Mouse (Mus musculus): ENCODE results near the gene Pamr1. TPM values are rescaled to one million over a fixed set of nuclear protein-coding genes. Genes with fewer than 3 reads are reported as not detected.

Gene Pamr1
- total RNA-seq (2022), result 1 to 10 TPM; 1.3 to 3.3 (median 2.1) TPM

DNA sequence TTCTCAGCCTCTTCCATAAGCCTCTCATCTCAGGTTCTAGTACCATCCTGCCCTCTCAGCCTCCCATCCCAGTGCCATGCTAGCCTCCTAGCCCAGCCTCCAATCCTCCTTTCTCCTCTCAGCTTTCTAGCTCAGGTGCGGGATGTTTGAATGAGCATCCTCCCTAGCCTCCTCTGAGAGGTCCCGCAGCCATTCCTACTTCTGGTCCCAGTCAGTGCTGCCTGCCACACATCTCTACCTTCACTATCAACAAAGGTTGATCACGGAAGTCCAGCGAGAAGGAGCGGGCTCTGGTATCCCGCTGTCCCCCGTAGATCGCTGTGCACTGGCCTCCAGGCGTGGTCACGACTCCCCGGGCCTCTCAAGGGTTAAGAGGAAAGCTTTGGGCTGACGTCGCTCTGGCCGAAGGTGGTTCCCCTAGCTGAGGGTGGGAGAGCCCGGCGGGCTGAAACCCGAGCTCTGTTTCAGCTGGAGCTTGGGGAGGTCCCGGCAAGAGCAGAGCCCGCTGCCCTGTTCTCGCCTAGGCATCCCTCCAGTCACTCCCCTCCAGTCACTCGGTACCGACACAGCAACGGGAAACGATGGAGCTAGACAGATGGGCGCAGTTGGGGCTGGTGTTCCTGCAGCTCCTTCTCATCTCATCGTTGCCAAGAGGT lies at the start of gene Pamr1:
Pamr1 (plus strand) TSS at position 402 of the 656 bp plus-strand sequence.
- no peak for DNase-seq

DNA sequence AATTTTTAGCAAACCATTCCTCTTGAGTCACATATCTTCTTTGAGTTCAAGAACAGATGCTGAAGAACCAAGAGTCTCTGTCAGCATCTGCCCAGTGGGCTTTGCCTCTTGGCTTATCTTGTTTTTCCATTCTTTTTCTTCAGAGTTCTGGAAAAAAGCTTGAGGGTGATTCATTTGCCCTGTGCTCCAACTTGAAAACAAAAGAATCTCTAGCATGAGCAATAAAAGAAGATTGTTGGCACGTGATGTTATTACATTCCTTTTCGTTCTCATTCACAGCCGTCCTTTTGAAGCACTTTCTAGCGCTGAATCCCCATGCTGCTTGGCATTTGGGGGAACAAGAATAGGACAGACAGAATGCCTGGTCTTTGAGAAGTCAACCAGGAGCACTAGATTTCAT lies 42.2 kb upstream of the Pamr1 start:
- no peak for DNase-seq

DNA sequence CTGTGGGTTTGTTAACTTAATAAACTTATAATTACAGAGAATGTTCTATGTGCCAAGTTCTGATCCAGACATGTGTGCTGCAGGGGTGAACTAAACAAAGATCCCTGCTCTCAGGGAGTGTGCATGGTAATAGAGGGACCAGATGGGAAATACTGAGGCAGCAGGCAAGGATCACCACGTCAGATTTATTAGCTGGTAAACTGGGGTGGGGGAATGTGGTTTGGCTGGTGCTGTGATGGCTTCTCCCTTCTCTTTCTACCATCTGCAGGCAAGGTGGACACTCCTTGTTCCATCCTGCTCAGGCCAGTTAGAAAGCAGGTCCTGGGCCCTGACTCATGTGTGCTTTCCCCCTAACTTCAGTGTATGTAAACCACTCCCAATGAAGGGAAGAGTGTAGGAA lies 41.7 kb upstream of the Pamr1 start:
- DNase-seq, result no peak

DNA sequence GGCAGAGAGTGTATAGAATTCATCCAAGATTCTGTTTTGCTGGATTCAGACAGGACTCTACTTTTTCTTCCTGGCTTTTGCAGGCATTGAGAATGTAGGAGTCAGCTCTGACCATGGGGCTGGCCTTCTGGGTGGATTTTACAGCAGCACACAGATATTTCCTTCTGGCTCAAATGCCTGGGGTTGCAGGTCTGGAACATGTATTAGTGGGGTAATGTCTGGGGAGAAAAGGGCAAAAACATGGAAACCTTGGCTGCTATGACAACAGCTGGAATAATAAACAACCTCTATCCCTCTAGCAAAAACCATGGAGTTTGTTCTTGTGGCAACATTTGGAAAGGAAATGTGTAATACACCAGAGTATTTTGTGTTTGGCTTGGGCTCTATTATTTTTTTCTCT lies 29.9 kb upstream of the Pamr1 start:
- DNase-seq, result no peak

DNA sequence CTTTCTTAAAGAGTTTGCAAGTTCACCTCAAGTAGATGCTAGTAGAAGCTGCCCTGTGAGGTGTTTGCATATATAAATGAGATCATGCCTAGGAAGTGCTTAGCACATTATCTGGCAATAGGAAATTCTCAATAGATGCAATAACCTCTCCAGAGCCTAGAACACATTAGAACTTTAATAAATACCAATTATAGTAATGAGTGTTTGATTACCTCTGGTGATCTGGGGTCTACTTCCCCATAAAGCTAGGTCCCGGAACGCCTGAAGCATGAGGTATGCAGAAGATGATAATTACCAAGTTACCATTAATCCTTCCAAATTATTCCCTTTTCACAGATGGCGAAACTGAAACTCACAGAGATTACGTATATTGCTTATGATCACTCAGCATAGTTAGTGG lies 22.2 kb upstream of the Pamr1 start:
- DNase-seq, result no peak

DNA sequence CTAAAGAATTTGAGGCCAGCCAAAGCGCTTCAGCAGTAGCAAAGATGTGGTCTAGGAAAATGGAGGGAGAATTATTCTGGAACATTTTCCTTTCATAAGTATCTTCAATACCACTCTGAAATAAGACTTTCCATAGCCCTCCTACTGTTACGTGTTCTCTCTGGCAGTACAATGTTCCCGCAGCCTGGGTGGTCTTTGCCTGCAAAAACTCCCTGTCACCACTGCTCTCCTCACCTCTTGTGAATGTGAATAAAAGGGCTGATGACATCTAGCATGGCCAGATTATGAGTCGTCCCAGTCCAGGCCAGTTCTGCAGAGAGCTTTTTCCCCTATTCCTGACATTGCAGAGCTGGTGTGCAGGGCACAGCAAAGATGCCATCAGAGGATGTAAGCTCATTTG lies 16.4 kb upstream of the Pamr1 start:
- no peak for DNase-seq

DNA sequence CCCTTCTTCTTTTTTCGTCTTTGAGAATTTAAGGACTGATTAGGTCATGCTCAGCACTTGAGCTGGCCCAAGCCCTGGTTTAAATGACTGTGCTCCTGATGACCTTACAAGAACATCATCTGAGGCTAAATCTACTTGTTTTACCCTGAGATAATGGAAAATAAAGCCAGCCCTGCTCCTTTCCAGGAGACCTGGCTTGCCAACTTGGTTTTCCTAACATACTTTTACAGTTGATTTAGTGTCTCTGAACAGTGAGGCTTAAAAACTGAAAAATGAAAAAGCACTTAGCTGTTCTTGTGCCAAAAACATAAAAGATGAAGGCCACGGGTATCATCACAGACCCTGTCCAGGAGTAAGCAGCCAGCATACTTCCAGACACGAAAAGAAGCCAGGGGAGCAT lies 13.0 kb upstream of the Pamr1 start:
- DNase-seq, result no peak

DNA sequence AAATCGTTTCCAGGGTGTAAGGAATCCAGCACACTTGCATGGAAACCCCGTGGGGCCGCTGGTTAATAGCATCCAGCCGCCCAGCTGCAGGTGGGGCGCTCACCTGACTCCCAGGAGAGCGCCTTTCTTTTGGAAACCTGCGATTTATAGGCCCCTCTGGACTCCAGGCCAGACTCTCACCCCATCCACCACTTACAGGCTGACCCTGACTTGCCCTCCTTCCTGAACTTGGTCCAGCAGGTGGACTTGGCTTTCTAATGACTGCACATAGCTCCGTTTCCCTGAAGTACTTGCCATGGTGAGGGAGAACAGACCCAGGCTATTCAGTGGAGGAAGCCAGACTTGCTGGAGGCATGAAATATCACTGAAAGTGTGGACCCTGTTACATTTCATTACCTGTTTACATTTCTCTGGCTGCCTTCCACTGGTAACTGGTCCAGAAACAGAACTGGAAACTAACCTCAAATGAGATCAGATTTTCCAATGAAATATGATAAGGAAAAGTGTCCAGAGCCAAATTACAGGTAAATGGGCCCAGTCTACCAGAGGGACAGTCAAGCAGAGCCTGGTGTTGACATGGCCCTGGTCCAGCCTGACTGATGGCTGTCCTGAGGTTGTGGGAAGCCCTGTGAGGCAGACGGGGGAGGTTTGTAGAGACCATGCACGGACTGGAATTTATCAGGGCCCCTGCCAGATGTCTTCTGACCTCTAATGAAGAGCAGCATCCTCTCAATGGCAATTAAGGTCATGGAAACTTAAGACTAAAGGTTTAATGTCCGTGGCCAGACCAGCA lies 9.2 kb upstream of the Pamr1 start:
- no peak for DNase-seq

DNA sequence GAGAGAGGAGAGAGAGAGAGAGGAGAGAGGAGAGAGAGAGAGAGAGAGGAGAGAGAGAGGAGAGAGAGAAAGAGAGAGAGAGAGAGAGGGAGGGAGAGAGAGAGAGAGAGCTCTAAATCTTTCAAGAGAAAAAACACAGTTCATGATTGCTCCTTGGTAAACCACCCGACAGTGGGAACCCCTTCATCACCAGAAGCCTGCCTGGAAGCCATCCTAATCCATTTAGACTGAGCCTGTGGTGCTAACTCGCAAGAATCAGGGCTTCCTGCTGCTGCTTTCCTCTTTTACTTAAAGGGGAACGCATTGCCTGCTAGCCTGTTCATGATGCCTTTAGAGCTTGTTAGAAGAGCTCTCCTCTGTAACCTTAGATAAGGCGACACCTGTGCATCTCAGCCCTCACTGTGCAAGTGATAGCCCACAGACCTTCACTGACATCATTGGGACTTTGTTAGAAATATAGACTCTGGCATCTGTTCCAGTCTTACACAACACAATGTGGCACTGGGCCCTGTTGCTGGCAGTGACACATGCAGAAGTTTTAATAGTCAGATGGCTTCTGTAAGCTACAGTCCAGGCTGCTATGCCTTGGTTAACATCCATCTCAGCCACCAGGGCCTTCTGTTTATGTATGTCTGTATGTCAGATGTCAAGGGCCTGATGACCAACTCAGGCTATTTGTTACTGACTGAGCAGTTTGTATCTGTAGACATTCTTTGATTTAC lies 8.2 kb upstream of the Pamr1 start:
- DNase-seq, result no peak

DNA sequence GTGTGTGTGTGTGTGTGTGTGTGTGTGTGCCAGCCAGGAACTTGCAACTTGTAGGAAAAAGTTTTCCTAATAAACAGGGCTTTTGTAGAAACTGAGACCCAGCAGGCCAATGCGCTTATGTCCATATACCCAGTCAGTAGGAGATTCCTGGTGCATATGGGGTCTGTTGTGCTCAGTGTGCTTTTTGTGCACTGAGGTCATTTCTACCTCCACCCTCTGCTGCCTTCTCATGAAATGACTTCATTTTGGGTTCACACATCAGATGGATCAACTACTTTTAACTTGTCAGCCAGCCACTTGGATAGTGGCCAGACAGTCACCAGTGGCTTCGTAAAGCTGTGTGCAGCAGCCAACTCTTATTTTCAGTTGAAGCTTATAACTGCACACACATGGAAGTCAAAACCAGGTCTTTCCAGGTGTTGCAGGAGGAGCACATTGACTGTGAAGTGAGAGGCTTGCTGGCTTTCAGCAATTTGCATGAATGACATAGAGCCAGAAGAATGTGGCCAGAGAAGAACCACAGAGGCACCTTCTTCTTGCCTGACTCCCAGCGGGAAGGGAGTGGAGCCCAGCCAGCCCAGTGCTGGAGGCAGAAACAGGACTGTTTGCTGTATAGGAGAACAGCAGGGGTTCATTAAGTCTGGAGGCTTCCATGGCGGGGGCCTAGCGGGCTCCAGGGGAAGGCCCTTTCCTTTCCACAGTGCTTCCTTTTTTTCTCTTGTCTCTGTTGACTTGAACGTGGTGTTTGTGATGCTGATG lies 5.7 kb upstream of the Pamr1 start:
- DNase-seq, result no peak

DNA sequence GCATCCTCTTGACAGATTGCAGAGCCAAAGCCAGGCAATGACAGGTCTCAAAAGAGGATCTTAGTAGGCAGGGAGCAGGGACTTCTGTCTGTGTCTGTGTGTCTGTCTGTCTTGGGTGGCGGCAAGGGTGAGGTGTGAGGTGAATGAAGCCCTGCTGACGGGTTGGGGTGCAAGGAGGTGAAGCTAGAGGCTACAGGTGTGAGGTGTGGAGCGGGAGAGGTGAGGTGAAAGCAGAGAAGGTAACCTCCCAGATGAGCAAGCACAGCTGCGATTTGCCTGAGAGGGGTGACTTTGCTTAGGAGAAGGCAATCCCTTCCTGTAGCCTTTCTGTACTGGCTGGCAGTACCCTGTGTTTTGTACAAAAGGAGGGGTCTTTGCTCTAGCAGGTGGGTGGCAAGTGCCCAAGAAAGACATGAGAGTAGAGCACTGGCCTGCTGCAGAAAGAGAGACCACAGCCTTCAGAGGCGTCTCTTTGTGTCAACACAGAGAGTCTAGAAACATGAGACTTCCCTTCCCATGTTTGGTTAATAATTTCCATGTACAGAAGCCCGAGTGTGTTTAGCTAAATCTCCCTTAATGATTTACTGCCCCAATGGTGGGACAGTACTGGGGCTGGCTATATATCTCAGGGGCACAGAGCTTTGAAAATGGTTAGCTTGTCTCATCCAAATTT lies 1.2 kb downstream of the Pamr1 start:
- no peak for DNase-seq

DNA sequence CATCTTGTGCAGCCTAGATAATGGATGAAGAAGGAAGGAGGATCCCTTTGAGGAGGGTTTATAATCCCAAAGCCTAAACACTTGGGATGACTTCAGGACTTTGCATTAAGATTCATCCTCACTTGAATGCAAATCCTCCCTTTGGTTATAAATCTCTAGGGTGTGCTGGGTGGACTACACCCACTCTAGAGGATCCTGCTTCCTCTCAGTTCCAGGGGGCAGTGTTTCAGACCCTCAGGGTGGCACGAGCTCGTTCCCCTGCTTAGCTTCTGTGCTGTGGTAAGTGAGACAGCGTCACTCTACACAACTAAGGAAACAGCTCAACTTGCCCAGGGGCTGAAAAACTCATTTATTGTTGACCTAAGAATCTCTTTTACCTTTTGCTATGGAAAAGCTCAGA lies 1.8 kb downstream of the Pamr1 start:
- DNase-seq, result no peak

DNA sequence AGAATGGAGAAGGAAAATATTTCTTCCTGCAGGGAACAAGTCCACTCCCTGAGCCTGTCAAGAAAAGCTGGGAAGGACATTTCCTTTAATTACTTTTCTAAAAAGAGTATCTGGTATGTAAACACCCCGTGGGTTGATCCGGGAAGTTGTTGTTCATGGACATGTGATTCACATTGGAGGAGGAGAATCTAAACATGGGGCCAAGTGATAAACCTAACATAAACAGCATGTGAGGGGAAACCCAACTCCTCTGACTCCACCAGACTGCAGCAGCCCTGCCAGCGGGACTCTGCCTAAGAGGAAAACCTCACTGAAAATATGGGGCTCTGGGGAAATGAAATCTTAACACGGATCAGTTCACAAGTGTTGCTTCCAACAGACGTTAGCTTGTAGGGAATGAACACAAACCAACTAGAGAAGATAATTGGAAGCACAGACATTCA lies 2.3 kb downstream of the Pamr1 start:
- DNase-seq, result no peak

DNA sequence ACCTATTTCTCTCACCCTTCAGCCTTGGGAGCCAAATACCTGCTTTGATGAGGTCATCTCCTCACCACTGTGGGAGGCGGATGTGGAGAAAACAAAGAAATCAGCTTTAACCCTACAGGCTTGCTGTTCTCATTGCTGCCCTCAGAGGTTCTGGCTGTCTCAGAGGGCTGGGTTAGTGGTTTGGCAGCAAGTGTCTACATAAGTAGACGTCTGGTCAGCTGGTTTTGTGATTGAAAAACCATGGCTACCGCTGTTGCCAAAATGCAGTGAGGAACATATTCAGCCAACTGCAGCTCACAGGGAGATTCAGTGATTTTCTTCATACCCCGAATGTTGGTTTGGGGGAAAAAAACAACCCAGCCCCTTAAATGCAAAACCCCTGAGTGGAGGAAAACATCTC lies 7.3 kb downstream of the Pamr1 start:
- DNase-seq, result no peak

DNA sequence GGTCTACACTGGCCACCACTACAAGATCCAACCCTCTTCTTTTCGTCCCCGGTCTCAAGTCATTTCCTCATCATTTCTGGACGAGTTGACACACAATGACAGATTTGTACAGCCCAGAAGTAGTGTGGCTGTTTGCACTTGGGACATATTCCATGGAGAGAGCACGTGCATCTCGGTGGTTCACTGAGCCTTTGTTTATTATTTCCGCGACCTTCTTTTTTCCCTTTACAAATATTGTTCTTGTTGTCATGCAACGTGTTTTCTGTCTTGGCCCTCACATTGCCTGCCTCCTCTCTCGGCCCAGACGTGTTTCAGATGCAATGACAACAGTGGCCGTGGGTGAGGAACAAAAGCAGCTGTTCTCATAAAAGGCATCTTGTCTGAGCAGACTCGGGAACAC lies 9.2 kb downstream of the Pamr1 start:
- no peak for DNase-seq

DNA sequence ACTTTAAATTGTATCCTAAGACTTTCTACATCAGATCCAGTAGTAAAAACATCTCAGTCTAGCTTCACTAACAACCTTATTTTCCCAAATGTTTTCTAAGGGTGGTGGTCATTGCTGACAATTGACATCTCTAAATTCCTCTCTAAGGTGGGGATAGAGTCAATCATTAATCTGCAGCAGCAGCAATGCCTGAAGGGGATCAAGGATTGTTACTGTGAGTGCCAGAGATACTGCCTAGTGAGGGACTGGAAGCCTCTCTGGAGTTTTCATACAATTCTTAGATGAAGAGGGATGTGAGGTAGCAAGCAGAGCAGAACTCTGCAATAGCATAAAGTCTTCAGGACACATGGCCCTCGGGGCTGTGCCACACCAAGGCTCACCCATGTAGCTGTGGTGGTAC lies 14.0 kb downstream of the Pamr1 start:
- DNase-seq, result no peak

DNA sequence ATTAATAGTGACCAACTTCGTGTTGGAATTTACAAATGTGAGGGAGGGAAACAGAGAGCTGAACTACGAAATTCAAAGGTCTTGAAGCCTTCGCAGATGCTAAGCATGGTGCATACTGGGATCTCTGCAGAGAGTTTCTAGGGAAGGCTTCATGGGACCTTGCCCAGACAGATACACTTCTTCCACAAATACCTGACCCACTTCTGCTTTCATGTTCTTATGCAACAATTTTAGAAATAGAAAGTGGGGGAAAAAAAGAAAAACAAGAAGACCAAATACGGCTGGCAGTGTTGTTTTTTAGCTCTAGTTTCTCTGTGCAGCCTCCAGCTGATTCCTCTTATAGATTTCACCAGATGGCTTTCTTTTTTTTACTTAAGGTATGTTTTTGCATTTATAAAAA lies 29.4 kb downstream of the Pamr1 start:
- no peak for DNase-seq

DNA sequence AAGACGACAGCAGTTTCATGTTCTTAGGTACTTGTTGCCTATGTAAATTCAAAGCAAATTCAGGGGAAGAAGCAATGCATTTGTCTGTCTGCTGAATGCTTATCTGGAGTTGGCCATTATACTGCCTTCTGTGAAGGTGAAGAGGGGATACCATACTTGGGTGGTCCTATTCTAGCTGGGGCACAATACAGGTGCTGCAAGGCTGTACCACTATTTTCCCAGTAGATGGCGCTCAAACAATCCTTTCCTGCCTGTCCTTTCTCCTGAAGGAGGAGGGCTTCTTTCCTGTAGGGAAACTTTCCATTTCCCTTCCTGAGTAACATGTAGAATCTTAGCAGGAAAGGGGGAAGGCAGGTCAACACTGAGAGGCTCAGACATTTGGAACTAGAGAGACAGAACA lies 40.2 kb downstream of the Pamr1 start:
- no peak for DNase-seq

DNA sequence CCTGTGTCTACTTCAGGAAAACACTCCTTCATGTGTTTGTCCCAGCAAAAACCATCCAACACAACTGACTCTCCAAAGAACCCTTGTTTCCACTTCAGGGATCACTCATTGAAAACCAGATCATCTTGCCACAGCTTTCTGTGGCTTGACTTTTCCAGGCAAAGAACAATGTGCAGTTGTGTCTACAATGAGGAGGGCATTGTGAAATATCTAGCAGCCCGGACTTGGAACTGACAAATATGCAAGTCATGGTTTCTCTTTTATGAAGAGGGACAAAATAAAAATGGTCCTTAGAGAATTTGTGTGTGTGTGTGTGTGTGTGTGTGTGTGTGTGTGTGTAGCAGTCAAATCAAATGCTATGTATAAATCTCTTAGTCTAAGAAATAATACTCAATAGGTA lies 44.7 kb downstream of the Pamr1 start:
- no peak for DNase-seq

DNA sequence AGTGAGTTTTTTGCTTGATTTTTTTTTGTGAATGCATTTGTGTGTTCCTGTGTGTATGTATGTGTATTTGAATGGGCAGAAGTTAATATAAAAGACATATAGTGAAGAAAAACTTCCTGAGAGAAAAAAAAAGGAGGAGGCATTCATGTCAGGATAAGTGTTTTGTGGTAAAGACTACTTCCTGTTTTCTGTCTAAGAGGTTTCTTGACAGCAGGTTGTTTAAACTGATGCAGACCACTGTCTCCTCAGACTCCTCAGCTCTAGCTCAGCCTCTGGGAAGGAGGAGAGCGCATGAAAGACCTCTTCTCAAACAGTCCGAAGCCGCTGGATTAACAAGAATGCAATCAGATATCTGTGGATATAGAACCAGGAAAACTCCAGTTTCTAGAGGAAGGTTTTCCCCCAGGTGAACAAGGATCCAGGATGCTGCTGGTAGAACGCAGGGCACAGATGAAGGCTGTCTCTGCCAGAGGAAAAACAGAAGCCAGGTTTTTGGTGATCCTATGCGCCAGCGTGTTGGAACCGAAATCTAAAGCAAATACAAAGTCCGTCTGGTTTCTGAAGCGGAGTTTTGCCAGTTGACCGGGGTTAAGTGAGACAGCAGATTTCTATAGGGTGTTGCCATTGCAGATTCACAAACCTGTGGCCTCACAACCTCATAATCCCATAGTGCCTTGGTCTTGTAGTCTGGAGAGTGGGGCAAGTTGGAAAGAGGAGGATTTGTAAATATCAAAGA lies 45.8 kb downstream of the Pamr1 start:
- no peak for DNase-seq

DNA sequence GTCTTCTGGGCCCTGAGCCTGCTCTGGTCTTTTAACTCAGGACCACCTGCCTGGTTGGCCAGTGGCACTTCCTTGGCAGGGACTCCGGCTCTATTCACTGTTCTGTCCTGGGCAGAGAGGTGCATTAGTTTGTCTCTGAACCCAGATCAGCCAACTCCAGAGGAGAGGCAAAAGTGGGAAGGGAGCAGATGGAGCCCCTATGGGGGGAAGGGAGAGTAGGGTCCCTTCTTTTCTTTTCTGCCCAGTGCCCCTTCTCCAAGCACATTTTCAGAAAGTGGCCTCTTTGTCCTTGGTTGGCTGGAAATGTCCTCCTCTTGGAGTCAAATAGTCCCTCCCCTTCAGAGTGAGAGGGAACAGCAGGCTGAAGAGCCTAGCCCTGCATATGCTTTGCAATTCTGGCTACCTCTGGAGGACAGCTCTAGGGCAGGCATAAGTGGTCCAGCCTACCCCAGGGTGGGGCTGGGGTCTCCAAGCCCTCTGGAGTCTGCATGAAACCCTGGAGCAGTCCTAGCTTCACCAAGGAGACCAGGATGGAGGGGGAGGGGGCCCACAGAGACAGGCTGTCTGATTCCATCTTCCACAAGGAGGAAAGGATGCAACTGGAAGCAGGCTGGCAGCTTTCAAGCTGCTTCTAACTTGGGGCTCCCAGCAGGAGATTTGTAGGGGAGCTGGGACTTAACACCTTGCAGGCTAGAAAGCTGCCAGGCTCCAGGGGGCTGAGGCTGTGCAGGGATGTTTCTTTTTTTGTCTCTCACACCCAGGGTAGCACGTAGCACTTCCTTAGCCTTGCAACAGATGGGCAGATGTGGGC lies 49.3 kb downstream of the Pamr1 start:
- no peak for DNase-seq

Measured in adrenal gland, adult 8-10 months (tissue).